Mouse (Mus musculus) midbrain, embryonic 13.5 days (tissue): ENCODE data around the gene Atp6v1e1. TPM values are rescaled to one million over a fixed set of nuclear protein-coding genes. Genes with fewer than 3 reads are reported as not detected.
A peak's percentile ranks its signal among the peaks of the same experiment; 100 is the strongest.

Source experiments
- ATAC-seq: fragments of 200-750 bp; cut with Nextera tagmentation; 2 replicates; pipeline ENCODE4 v1.8.0; 2017; ENCODE audit warnings: mild to moderate bottlenecking, moderate TSS enrichment, moderate library complexity
- H3K27ac ChIP-seq: fragments of 300-500 bp; sonication (generic); 2 replicates; pipeline ENCODE4 v1.5.1; 2015; ENCODE audit warnings: inconsistent platforms, mild to moderate bottlenecking, moderate library complexity
- H3K27me3 ChIP-seq: fragments of 300-500 bp; sonication (generic); 2 replicates; pipeline ENCODE4 v1.6.1; 2015; ENCODE audit warnings: mild to moderate bottlenecking, inconsistent platforms
- H3K36me3 ChIP-seq: fragments of 300-500 bp; sonication (generic); 2 replicates; pipeline ENCODE4 v1.6.1; 2015; ENCODE audit warnings: mild to moderate bottlenecking, inconsistent platforms
- H3K4me1 ChIP-seq: fragments of 300-500 bp; sonication (generic); replicated peaks from 2 replicates; pipeline ENCODE4 v1.6.1; 2015; ENCODE audit warnings: inconsistent platforms
- H3K4me2 ChIP-seq: fragments of 300-500 bp; sonication (generic); replicated peaks from 2 replicates; pipeline ENCODE4 v1.6.1; 2015; ENCODE audit warnings: moderate library complexity, mild to moderate bottlenecking, inconsistent platforms
- H3K4me3 ChIP-seq: fragments of 300-500 bp; sonication (generic); replicated peaks from 2 replicates; pipeline ENCODE4 v1.5.1; 2015; ENCODE audit warnings: mild to moderate bottlenecking, inconsistent platforms
- H3K9ac ChIP-seq: fragments of 300-500 bp; sonication (generic); replicated peaks from 2 replicates; pipeline ENCODE4 v1.6.1; 2015; ENCODE audit warnings: mild to moderate bottlenecking, inconsistent platforms
- H3K9me3 ChIP-seq: fragments of 300-500 bp; sonication (generic); 2 replicates; pipeline ENCODE4 v1.6.1; 2016; ENCODE audit warnings: mild to moderate bottlenecking, inconsistent platforms
- WGBS: fragments of 180-500 bp; shearing (Covaris S2); methylation state at CpG from one replicate; pipeline ENCODE4 v1.1.7; 2015; 5-methylcytosine and 5-hydroxymethylcytosine counted together
- polyA plus RNA-seq: library from polyadenylated mRNA; unstranded; fragments of >200 nt; fragmentation: Nextera tagmentation; extraction: Ambion mirVana; gene quantifications from 2 replicates; pipeline ENCODE4 v1.2.1, GENCODE M21; 2015

Gene Atp6v1e1
- polyA plus RNA-seq, 1 experiment from 2014 or later: 221 TPM

GRCm38 (mm10) chr6:120836389-120837151 is 14.0 kb upstream of the Atp6v1e1 start:
- no peaks in the 10 kb centered on the region for H3K9me3 ChIP-seq
- 4% methylated on average over 37 of the region's 37 CpGs for WGBS
- H3K4me1 ChIP-seq: peaks cover 14% of the 10 kb centered on the region
- peak overlapping the region; percentile 97 for H3K27ac ChIP-seq
- peak overlapping the region; percentile 82 for H3K4me2 ChIP-seq
- H3K4me3 ChIP-seq: peak overlapping the region; percentile 86
- H3K9ac ChIP-seq: peak overlapping the region; percentile 93
- no peaks in the 10 kb centered on the region for H3K27me3 ChIP-seq
- no peaks in the 10 kb centered on the region for H3K36me3 ChIP-seq
- peak; percentile 89 for ATAC-seq

- peak; percentile 93 for ATAC-seq
- H3K9ac ChIP-seq: peak within 1 kb of the TSS; percentile 93
- no peaks in the 10 kb centered on the region for H3K27me3 ChIP-seq
- H3K27ac ChIP-seq: peak within 1 kb of the TSS; percentile 97
- 6% methylated on average over 40 of the region's 40 CpGs for WGBS
- peak within 1 kb of the TSS; percentile 86 for H3K4me3 ChIP-seq
- no peaks in the 10 kb centered on the region for H3K36me3 ChIP-seq
- no peaks in the 10 kb centered on the region for H3K9me3 ChIP-seq
- H3K4me1 ChIP-seq: peaks cover 14% of the 10 kb centered on the region
- H3K4me2 ChIP-seq: peak within 1 kb of the TSS; percentile 82
Observed at GRCm38 (mm10) chr6:120835474-120836374, 13.1 kb upstream of the Atp6v1e1 start, which contains the start of gene Bcl2l13. Gene Bcl2l13, plus strand, starts transcription at chr6:120836212.

GRCm38 (mm10) chr6:120834766-120835321 is 12.3 kb upstream of the Atp6v1e1 start:
- H3K36me3 ChIP-seq: no peaks in the 10 kb centered on the region
- no peak for ATAC-seq
- no peak overlapping the region for H3K27ac ChIP-seq
- no peak overlapping the region for H3K9ac ChIP-seq
- no peaks in the 10 kb centered on the region for H3K9me3 ChIP-seq
- H3K27me3 ChIP-seq: 0 out of 2 replicates have a peak, but pooled peaks cover 2% of the 10 kb centered on the region
- 93% methylated on average over 4 of the region's 4 CpGs for WGBS
- H3K4me2 ChIP-seq: no peak overlapping the region
- peaks cover 14% of the 10 kb centered on the region for H3K4me1 ChIP-seq
- H3K4me3 ChIP-seq: no peak overlapping the region

- H3K9ac ChIP-seq: no peak overlapping the region
- WGBS: 75% methylated on average over 4 of the region's 4 CpGs
- no peak overlapping the region for H3K4me3 ChIP-seq
- H3K27ac ChIP-seq: no peak overlapping the region
- no peak for ATAC-seq
- H3K36me3 ChIP-seq: no peaks in the 10 kb centered on the region
- peaks cover 8% of the 10 kb centered on the region for H3K4me1 ChIP-seq
- peaks cover 7% of the 10 kb centered on the region; the same call in 1 of the 2 replicates for H3K27me3 ChIP-seq
- H3K4me2 ChIP-seq: no peak overlapping the region
- no peaks in the 10 kb centered on the region for H3K9me3 ChIP-seq
Observed at GRCm38 (mm10) chr6:120832097-120832496, 9.5 kb upstream of the Atp6v1e1 start.

GRCm38 (mm10) chr6:120830866-120831608 is 8.4 kb upstream of the Atp6v1e1 start:
- WGBS: 58% methylated on average over 4 of the region's 4 CpGs
- ATAC-seq: no peak
- Histone ChIP-seq H3K9me3 (no peaks in the 10 kb centered on the region), H3K27me3 (peaks cover 7% of the 10 kb centered on the region; the same call in 1 of the 2 replicates), H3K9ac (no peak overlapping the region), H3K36me3 (no peaks in the 10 kb centered on the region), H3K4me3 (no peak overlapping the region), H3K27ac (no peak overlapping the region), H3K4me1 (peaks cover 3% of the 10 kb centered on the region; the same call in 1 of the 2 replicates), H3K4me2 (no peak overlapping the region)

GRCm38 (mm10) chr6:120830056-120830455 is 7.5 kb upstream of the Atp6v1e1 start:
- Histone ChIP-seq H3K4me1 (no peaks in the 10 kb centered on the region), H3K9ac (no peak overlapping the region), H3K27me3 (peaks cover 9% of the 10 kb centered on the region; the same call in 1 of the 2 replicates), H3K4me2 (no peak overlapping the region), H3K9me3 (no peaks in the 10 kb centered on the region), H3K27ac (no peak overlapping the region), H3K36me3 (no peaks in the 10 kb centered on the region), H3K4me3 (no peak overlapping the region)
- WGBS: 53% methylated on average over 1 of the region's 1 CpGs
- ATAC-seq: no peak

GRCm38 (mm10) chr6:120822937-120823614 is 483 bp upstream of the Atp6v1e1 start:
- Histone ChIP-seq H3K9ac (no peak overlapping the region), H3K4me2 (peak overlapping the region; percentile 40), H3K4me1 (peaks cover 24% of the 10 kb centered on the region), H3K27ac (peak overlapping the region; percentile 60), H3K36me3 (peaks cover 13% of the 10 kb centered on the region), H3K4me3 (peak overlapping the region; percentile 96), H3K9me3 (no peaks in the 10 kb centered on the region), H3K27me3 (peaks cover 7% of the 10 kb centered on the region; the same call in 1 of the 2 replicates)
- ATAC-seq: peak; percentile 58
- WGBS: 71% methylated on average over 10 of the region's 10 CpGs

GRCm38 (mm10) chr6:120821715-120822114 is 878 bp downstream of the Atp6v1e1 start:
- Histone ChIP-seq H3K27ac (no peak overlapping the region), H3K4me3 (peak overlapping the region; percentile 96), H3K27me3 (0 out of 2 replicates have a peak, but pooled peaks cover 3% of the 10 kb centered on the region), H3K9me3 (no peaks in the 10 kb centered on the region), H3K4me1 (peaks cover 24% of the 10 kb centered on the region), H3K36me3 (peaks cover 25% of the 10 kb centered on the region), H3K4me2 (peak overlapping the region; percentile 80), H3K9ac (peak overlapping the region; percentile 85)
- ATAC-seq: no peak
- 60% methylated on average over 5 of the region's 5 CpGs for WGBS

- WGBS: 100% methylated on average over 1 of the region's 1 CpGs
- no peaks in the 10 kb centered on the region for H3K9me3 ChIP-seq
- ATAC-seq: no peak
- H3K36me3 ChIP-seq: peaks cover 25% of the 10 kb centered on the region
- H3K4me1 ChIP-seq: peaks cover 24% of the 10 kb centered on the region
- 0 out of 2 replicates have a peak, but pooled peaks cover 3% of the 10 kb centered on the region for H3K27me3 ChIP-seq
- no peak overlapping the region for H3K9ac ChIP-seq
- no peak overlapping the region for H3K27ac ChIP-seq
- H3K4me3 ChIP-seq: peak overlapping the region; percentile 96; the same call in 1 of the 2 replicates
- H3K4me2 ChIP-seq: peak overlapping the region; percentile 80
Observed at GRCm38 (mm10) chr6:120820941-120821340, 1.7 kb downstream of the Atp6v1e1 start.

- Histone ChIP-seq H3K27me3 (no peaks in the 10 kb centered on the region), H3K4me2 (no peak overlapping the region), H3K4me3 (no peak overlapping the region), H3K36me3 (peaks cover 25% of the 10 kb centered on the region), H3K9me3 (no peaks in the 10 kb centered on the region), H3K9ac (no peak overlapping the region), H3K27ac (no peak overlapping the region), H3K4me1 (peaks cover 24% of the 10 kb centered on the region)
- ATAC-seq: no peak
- WGBS: 93% methylated on average over 5 of the region's 5 CpGs
Observed at GRCm38 (mm10) chr6:120820144-120820543, 2.4 kb downstream of the Atp6v1e1 start.

GRCm38 (mm10) chr6:120819294-120819693 is 3.3 kb downstream of the Atp6v1e1 start:
- Histone ChIP-seq H3K4me1 (peaks cover 24% of the 10 kb centered on the region), H3K36me3 (peaks cover 25% of the 10 kb centered on the region), H3K4me3 (no peak overlapping the region), H3K9me3 (no peaks in the 10 kb centered on the region), H3K9ac (no peak overlapping the region), H3K27ac (no peak overlapping the region), H3K4me2 (no peak overlapping the region), H3K27me3 (no peaks in the 10 kb centered on the region)
- WGBS: 95% methylated on average over 2 of the region's 2 CpGs
- ATAC-seq: no peak
